Mouse (Mus musculus): ENCODE results near the gene Traip. TPM values are rescaled to one million over a fixed set of nuclear protein-coding genes. Genes with fewer than 3 reads are reported as not detected.

The Traip gene
- 2.5 and 4.4 TPM in 2 replicates for total RNA-seq (2015; ENCODE audit: low replicate concordance)
- 12.5 and 15.2 TPM in 2 replicates for total RNA-seq (2017; ENCODE audit: low replicate concordance)

GRCm38 (mm10) chr9:107949922-107950235 is at the start of gene Traip:
TSS of gene Traip (plus strand) at chr9:107950136.
- ATAC-seq (replicated peaks; ENCODE audit: low FRiP score, poor library complexity, severe bottlenecking), result no peak

DNA sequence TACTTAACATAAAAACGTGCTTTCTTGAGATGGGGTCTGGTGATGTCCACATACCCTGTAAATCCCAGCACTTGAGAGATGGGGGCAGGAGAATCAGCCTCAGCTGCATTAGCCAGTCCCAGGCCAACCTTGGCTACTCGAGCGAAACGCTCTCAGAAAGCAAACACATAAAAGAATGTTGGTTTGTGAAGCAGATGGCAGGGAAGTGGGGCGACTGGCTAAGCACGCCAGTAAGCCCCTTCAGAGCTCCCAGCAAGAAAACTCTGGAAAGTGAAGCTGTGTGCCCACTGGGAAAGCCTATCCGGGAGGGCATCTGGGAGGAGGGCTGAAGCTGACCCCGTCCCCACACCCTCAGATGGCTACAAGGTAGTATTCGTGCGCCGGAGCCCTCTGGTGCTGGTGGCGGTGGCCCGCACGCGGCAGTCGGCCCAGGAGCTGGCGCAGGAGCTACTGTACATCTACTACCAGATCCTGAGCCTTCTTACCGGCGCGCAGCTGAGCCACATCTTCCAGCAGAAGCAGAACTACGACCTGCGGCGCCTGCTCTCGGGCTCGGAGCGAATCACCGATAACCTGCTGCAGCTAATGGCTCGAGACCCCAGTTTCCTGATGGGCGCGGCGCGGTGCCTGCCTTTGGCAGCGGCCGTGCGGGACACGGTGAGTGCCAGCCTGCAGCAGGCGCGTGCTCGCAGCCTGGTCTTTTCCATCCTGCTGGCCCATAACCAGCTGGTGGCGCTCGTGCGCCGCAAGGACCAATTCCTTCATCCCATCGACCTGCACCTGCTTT is 48.9 kb upstream of the Traip start:
- no peak for ATAC-seq (replicated peaks; ENCODE audit: low FRiP score, poor library complexity, severe bottlenecking)

- no peak for ATAC-seq (replicated peaks; ENCODE audit: low FRiP score, poor library complexity, severe bottlenecking)
Measured at GRCm38 (mm10) chr9:107901627-107901914, 48.4 kb upstream of the Traip start.

DNA sequence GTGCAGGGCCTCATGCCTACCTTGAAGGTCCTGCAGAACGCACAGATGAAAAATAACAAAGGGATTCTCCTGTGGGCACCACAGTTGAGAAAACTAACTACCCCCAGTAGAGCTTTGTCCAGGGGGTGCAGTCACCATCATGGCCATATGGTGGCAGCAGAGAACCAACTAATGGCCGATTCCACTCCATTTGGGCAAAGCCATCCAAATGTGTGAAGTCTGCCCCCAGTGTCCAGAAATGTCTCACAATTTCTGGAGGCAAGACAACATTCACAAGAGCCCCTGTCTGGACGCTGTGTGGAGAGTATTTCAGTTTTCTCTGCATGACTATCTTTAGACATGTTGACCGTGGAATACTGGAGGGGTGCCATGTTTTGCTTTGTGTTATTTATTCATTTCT is 45.2 kb upstream of the Traip start:
- peak; percentile 83 for ATAC-seq (replicated peaks; ENCODE audit: low FRiP score, poor library complexity, severe bottlenecking)

DNA sequence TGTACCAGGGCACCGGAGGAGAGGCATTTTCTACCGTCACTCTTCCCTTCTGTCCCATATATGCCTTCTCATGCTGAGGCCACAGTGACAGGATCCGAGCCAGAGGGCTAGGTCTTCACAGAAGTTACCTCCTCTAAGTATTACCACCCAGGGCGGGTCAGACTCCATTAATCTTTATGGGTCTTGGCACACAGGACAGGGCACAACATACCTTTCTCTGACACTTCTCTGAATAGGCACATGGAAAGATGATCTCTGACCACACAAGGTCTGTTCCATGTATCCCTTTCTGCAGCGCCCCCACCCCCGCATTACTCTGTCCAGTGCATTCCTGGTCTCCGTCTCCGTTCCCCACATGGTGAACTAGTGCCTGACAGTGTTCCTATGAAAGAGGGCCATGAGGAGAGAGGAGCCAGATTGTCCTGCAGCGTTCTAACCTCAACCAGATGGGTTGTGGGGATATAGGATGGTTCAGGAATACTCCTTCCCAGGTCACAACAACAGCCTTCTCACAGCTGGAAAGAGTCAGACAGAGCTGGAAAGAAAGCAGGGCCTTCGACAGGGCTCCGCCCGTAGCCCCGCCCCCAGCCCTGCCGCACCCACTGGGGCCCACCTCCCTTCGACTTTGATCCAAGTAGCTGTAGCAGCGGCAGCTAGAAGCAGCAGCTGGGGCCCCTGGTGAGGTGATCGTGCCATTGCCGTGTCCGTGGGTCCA is 43.5 kb upstream of the Traip start, which contains the start of gene Mst1r:
TSS of gene Mst1r (plus strand) at position 622 of the 715 bp plus-strand sequence.
- no peak for ATAC-seq (replicated peaks; ENCODE audit: low FRiP score, poor library complexity, severe bottlenecking)

- no peak for ATAC-seq (replicated peaks; ENCODE audit: low FRiP score, poor library complexity, severe bottlenecking)
Measured at GRCm38 (mm10) chr9:107906967-107907800, 42.8 kb upstream of the Traip start.

DNA sequence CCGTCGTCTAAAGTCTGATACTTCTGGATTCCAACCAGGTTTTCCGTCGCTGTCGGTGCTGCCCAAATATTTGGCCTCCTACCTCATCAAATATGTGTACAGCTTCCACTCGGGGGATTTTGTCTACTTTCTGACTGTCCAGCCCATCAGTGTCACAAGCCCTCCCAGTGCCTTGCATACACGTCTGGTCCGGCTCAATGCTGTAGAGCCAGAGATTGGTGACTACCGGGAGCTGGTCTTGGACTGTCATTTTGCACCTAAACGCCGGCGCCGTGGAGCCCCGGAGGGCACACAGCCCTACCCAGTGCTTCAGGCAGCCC is 42.2 kb upstream of the Traip start:
- no peak for ATAC-seq (replicated peaks; ENCODE audit: low FRiP score, poor library complexity, severe bottlenecking)

- ATAC-seq (replicated peaks; ENCODE audit: low FRiP score, poor library complexity, severe bottlenecking), result no peak
Measured at GRCm38 (mm10) chr9:107908410-107909158, 41.4 kb upstream of the Traip start.

DNA sequence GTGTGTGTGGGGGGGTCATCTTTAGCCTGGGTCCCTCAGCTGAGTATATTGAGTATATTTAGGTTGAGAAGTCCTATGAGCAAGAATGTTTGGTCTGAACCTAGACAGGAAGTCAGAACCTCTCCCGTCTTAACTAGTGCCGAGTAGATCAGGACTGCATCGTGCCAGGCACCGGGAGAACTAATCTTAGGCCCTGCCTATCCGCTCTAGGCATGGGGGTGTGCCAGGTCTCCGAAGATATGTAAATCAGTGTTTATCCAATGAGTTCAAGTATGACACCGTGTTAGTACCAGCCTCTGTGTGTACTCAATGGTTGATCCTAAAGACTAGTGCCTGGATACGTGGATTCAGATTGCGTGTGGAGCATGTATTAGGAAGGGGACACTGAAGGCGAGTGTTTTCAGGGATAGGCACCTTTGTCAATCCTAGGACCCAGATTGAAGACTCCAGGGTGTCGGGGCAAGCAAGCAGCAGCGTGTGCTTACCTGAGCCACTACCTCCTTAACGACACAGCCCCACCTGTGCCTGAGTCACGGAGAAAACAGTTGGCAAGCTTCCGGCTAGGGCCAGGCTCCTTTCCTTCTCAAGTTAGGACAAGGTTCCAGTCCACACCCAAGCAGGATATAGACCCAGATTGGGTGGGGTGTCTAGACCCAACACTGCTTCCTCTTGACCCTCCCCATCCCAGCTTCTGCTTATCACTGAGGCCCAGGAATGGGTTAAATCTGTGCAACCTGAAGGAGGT is 39.7 kb upstream of the Traip start:
- no peak for ATAC-seq (replicated peaks; ENCODE audit: low FRiP score, poor library complexity, severe bottlenecking)

GRCm38 (mm10) chr9:107914764-107915420 is 35.0 kb upstream of the Traip start:
- ATAC-seq (replicated peaks; ENCODE audit: low FRiP score, poor library complexity, severe bottlenecking), result no peak

DNA sequence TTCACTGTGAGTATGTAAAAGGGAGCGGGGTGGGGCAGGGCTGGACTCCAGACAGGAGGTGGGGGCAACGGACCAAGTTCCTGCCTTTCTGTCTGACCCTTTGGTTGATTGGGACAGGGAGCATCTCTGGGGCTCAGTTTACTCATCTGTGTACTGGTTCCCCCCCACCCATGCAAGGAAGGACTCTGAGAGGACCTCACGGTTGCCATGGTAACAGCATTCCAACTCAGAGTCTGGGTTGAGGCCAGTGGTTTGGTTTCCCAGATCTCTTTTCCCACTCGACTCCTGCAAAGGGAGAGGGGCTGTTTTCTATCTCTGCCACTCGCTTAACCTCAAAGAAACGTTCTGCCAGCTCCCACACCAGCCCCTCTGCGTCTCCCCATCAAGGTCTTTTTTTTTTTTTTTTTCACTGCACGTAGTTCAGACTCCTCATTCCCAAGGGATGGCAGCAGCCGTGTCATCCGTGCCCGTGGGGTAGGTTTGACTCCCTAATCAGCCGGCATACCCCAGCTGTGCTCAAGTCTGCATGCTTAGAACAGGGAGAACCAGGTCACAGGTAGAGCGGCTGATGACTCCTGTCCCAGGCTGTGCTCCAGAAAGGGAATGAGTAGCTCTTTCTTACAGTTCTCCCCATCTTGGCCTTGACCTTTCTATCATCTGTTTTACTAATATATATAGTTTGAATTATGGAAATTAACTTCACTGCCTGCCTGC is 31.9 kb upstream of the Traip start:
- no peak for ATAC-seq (replicated peaks; ENCODE audit: low FRiP score, poor library complexity, severe bottlenecking)

GRCm38 (mm10) chr9:107918884-107919283 is 31.1 kb upstream of the Traip start:
- ATAC-seq (replicated peaks; ENCODE audit: low FRiP score, poor library complexity, severe bottlenecking), result no peak

- ATAC-seq (replicated peaks; ENCODE audit: low FRiP score, poor library complexity, severe bottlenecking), result no peak
Measured at GRCm38 (mm10) chr9:107919441-107919840, 30.5 kb upstream of the Traip start.

- ATAC-seq (replicated peaks; ENCODE audit: low FRiP score, poor library complexity, severe bottlenecking), result peak; percentile 43; the same call in 1 of the 2 replicates
Measured at GRCm38 (mm10) chr9:107923021-107923420, 26.9 kb upstream of the Traip start.

- no peak for ATAC-seq (replicated peaks; ENCODE audit: low FRiP score, poor library complexity, severe bottlenecking)
Measured at GRCm38 (mm10) chr9:107923956-107924355, 26.0 kb upstream of the Traip start.

- no peak for ATAC-seq (replicated peaks; ENCODE audit: low FRiP score, poor library complexity, severe bottlenecking)
Measured at GRCm38 (mm10) chr9:107925251-107925650, 24.7 kb upstream of the Traip start.

DNA sequence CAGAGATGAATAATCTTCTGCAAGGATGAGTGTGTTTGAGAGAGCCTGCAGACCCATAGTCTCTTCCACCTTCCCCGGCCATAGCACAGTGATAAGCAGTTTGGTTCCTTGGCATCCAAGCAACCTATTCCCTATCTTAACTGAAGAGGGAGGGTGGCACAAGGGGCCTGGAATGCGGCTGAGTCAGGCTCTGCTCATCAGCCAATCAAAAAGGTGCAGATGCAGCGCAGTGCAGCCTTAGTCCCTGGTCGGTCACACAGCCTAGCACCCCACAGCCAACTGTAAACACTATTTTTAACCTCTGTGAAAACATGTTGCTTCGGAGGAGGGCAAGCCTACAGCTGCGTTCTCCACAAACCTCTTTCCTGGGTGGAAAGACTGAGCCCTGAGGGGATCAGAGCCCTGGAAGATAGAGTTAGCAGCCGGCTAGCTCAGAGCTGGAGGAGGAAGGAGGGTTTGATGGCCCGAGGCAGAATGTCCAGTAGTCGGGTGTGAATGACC is 23.0 kb upstream of the Traip start:
- no peak for ATAC-seq (replicated peaks; ENCODE audit: low FRiP score, poor library complexity, severe bottlenecking)

GRCm38 (mm10) chr9:107927749-107928148 is 22.2 kb upstream of the Traip start:
- no peak for ATAC-seq (replicated peaks; ENCODE audit: low FRiP score, poor library complexity, severe bottlenecking)

All from erythroblast, adult 5-6 weeks (primary cell).